Mouse (Mus musculus) olfactory bulb, adult 2 months (tissue): ENCODE results near the gene Col17a1.

Experiments
- CTCF ChIP-seq: fragments of 200-500 bp; IDR thresholded peaks from 2 replicates; pipeline ENCODE4 v1.5.1; 2012; ENCODE audit warnings: low read depth, mild to moderate bottlenecking, low read length, moderate library complexity; ENCODE audit not compliant: insufficient read depth
- POLR2A ChIP-seq: fragments of 200-500 bp; IDR thresholded peaks from 2 replicates; pipeline ENCODE4 v1.6.1; 2012; ENCODE audit warnings: mild to moderate bottlenecking, low read depth, low read length, moderate library complexity; ENCODE audit not compliant: insufficient read depth

GRCm38 (mm10) chr19:47705080-47705771 is 13.3 kb upstream of the Col17a1 start:
- TF ChIP-seq POLR2A (no peak), CTCF (no peak)
